Mouse (Mus musculus) adrenal gland, adult 18-20 months (tissue): ENCODE measurements around the gene Trem3. TPM values are rescaled to one million over a fixed set of nuclear protein-coding genes. Genes with fewer than 3 reads are reported as not detected.
A peak's percentile ranks its signal among the peaks of the same experiment; 100 is the strongest.

Experiments
- DNase-seq, 2 experiments: peaks; one replicate each; pipeline ENCODE4 v3.0.0; 2021 to 2022; ENCODE audit warnings: low spot score in 2 of 2
- total RNA-seq, 2 experiments: library from RNA; stranded (reverse); gene quantifications; 1 replicate in 1 of 2; 2 replicates in 1 of 2; pipeline ENCODE4 v1.2.3; 2021

Trem3 gene
- total RNA-seq, 2 experiments from 2014 or later = 0.93 TPM; not detected in 1

DNA sequence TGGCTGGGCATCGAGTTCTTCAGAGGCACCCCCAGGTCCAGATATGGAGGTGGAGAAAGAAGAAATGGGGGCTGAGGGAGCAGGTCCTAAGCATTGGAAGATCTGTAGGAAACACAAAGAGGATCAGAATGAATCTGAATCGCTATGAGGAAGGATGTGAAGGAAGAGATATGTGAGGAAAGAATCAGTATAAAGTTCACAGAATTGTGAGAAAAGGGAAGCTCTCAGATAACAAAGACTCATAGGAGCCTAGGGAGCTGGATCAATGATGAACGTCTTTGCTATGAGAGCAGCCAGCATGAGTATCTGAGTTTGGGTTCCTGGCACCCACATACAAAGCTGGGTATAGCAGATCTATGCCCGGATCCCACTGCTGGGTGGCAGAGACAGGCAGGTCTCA is 22.3 kb downstream of the Trem3 start:
- no peak for DNase-seq

DNA sequence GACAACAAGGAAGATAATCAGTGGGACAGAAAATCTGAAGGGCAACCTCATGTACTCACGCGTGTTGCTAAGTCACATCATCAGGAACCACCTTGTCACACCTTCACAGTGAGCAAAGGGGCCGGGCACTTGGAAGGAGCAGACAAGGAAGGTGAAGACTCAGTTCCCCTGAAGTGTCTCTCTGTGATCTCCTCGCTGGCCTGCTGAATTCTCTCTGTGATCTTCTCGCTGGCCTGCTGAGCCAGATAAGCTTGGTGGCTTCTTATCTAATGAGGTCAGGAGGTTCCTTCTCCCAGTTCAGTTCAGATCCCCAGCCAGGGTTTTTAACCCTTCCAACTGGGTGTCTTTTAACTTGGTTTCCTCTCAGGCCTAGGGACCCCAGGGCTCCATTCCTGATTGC is 24.6 kb downstream of the Trem3 start:
- DNase-seq = no peak

DNA sequence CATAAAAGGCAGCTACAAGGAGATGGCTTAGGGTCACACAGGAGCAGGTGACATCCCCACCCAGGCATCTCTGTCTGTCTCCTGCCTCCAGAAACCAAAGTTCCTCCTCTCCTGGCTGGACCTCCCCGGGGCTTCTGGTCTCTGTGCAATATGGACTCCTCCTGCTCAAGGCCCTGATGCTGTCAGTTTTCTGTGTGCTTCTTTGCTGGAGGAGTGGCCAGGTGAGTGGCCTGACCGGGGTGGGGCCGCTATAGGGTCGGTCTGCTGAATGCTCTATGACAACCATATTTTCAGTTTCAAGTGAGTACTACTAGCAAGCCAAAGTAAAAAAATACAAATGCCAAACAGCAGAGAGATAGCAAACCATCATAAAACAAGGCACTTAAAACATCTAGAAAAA is 25.0 kb downstream of the Trem3 start:
- DNase-seq = no peak

DNA sequence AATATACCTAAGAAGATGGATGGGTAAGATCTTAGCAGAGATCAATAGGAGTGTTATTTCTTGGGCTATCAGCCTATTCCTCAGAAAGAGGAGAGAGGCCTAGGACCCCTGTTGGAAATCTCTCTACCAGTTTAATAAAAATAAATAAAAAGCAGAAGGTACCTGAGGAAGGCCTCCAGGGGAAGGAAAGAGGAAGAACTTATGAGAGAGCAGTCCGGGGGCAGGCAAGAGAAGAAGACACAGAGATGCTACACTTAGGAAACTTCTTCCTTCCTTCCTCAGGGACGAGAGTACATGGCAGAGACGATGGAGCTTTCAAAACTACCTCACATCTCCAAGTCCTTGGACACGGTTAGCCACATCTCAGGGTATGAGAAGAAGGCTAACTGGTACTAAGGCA is 26.5 kb downstream of the Trem3 start:
- no peak for DNase-seq

DNA sequence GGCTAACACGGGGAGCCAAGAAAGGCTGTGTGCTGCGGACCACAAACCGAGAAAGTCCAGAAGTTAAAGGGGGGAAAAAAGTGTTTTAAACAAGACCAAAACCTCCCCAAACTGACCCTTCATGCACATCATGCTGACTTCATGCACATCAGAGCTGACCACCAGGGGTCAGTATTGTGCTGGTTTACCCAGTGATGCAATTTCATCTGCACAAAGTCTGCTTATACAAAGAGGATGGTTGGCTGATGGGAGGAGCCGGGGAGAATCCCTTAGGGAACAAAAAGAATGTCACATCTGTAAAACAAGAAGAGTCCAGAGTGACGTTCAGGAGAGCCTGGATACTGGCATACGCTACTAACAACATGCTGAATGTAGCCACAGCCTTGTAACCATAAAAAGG is 27.3 kb downstream of the Trem3 start:
- peak; percentile 71 for DNase-seq

DNA sequence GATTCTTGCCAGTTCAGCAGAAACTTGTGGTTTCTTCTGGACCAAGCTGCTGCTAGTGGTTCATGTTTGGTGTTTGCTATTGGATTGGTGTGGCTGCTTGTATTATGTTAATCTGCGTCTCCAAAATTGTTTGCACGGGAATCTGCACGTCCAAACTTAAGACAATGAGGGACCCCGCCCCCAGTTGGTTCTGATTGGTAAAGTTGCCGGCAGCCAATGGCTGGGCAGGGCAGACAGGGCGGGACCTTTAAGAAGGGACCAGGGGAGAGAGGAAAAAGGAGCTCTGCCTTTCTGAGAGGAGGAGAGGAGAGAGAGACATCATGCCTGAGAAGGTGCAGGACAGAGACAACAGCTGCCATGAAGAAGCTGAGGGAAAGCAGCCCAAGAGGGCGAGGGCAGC is 28.2 kb downstream of the Trem3 start:
- no peak for DNase-seq

DNA sequence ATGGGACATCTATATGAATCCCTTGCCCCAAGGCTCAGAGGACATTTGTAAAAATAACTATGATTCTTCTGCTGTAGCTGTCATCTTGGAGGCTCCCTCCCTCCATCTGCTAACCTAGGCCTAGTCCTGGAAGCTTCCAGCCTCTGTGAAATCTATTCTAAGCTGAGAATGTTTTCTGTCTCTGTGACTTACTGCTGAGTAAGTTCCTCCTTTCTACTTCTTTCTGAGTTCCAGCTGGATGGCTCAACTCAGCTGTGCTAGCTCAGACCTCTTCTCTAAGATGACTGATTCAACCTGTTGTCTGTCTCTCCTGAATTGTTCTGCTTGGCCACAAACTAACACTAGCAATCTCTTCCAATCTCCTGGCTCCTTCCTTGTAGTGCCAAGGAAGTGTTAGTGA is 30.8 kb downstream of the Trem3 start:
- no peak for DNase-seq

DNA sequence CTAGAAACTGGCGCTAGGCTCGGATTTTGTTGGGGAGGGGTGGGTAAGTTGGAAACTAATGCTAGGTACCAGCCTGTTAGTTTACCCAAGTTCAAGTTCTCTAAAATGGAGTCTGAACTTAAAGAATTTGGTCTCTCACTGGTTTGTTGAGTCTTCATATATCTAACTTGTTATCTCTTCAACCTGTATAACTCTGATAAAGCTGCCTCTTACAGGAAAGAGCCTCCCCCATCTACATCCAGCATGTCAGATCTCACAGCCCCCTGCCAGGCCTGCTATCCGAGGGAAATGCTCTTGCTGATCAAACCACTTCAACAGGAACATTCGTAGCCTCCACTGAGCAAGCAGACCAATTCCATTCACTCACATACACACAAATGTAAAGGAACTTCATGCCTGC is 31.4 kb downstream of the Trem3 start:
- no peak for DNase-seq

DNA sequence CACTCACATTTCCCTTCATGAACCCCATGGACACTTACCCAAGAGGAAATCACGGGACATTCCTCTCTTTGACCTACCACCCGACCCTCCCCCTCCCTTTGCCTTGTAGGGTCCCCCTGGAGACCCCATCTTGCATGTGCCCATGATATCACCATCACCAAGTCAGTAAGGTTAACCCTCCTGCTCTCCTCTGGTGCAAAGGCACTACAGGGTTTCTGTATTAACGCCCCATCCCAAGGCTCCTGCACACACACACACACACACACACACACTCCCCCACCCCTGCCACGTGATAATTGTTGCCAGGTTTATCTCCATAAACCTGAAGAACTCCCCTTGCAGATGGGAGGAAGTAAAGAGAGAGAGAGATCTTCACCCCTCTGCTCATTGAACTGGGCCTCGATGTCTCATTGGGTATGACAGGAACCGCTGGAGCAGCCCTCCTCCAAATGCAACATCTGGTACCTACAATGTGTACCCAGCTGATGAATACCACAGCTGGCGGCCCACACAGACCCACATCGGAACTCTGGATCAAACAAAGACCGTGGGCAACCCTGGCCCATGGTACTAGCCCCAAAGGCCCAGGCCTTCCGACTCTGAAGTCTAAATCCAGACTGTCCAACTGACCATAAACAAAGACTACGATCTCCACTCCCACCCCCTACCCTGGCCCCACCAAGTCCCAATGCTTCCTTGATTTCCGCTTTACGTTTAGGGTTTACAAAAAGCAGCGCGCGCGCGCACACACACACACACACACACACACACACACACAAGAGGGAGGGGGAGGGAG is 33.6 kb downstream of the Trem3 start:
- no peak for DNase-seq

DNA sequence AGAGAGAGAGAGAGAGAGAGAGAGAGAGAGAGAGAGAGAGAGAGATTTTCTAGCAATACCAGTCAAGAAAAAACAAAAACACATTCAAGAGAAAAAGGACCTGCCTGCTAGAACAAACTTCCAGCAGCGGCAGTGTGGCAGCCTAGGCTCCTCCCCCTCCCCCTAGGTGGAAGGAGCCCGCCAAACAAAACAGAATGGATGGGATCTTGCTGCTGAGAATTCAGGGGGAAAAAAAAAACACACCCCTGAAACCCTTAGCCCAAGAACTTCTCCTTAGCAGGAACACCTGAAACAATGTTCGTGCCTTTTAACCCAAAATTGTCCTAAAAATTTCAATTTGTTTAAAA is 34.1 kb downstream of the Trem3 start:
- no peak for DNase-seq

DNA sequence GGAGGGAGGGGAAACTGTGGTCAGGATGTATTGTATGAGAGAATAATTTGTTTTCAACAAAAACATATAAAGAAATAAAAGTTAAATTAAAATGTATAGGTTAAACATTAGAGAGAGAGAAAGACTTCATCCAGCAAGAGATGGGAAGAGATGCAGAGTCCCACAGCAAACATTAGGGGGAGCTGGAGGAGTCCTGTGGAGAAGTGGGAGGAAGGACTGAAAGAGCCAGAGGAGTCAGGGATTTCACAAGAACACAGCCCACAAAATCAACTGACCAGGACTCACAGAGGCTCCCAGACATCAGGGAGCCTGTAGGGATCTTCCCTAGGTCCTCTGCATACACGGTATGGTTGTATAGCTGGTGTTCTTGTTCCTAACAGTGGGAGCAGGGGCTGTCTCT is 39.2 kb downstream of the Trem3 start:
- no peak for DNase-seq

DNA sequence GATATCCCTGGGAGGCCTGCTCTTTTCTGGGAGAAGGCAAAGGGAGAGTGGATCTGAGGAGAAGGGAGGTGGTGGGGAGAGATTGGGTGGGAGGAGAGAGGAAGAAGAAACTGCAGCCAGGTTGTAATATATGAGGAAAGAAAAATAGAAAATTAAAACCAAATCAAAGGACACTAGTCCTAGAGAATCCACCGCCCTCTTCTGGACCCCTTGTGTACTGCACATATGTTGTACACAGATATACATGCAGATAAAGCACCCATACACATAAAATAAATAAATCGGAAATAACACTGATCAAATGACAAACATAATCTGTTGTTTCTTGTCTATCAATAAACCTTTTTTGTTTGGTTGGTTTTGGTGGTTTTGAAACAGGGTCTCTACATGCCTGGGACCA is 39.7 kb downstream of the Trem3 start:
- no peak for DNase-seq

DNA sequence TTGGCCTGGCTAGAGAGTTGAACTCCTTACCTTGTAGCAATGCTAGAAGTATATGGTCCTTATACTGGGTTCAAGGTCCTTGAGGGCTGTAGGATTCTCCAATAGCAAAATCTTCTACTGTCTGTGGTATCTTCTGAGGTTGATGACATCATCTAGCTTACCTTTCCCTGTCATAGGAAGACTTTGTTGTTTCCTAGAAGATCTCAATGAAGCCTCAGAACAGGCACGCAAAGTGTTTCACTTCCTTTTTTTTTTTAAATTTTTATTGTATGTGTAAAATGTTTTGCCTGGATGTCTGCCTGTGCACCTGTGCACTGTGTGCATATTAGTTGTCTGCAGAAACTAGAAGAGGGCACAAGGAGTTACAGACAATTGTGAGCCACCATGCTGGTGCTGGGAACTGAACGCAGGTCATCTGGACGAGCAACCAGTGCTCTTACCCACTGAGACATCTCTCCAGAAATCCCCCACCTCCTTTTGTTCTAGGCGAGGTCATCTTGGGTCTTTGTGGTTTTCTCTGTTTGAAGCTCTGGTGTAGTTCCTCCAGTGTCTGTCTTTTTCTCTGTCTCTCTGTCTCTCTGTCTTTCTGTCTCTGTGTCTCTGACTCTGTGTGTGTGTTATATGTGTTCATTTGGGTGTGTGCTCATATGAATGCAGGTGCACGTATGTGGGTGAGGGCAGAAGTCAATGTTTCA is 46.1 kb downstream of the Trem3 start:
- no peak for DNase-seq

DNA sequence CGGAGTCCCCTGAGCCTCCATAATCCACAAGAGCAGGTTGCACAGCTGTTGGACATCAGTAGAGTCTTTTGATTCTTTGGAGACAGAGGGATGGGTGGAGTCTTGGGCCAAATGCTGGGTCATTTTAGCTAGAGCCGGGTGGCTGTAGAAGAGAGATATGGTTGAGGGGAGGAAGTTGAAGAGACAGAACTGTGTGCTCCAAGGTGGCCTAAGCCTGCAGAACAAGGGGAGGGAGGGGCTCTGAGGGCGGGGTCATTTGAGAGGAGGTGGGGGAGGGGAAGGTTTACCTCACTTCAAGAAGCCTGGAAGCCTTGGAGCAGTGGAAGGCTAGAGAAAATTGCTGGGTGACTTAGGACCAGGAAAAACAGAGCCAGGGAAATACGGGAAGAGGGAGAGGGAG is 51.6 kb downstream of the Trem3 start, which contains the start of gene Treml2:
TSS of gene Treml2 (plus strand) at position 296 of the 400 bp plus-strand sequence.
- DNase-seq = no peak

DNA sequence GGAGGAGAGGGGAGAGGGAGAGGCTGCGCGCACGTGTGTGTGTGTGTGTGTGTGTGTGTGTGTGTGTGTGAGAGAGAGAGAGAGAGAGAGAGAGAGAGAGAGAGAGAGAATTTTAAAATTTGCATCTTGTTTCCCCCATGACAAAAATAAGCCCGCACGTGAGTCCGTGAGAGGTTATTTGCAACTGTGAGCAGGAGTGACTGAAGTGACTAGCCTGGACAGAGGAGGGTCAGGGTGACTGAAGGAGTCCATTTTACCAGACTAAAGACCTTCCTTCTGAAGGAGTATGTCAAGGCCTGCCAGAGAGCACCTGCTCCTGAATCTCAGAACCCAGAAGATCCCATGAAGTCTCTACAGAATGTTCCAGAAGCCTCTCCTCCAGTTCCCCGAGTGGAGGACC is 52.2 kb downstream of the Trem3 start:
- DNase-seq = no peak

DNA sequence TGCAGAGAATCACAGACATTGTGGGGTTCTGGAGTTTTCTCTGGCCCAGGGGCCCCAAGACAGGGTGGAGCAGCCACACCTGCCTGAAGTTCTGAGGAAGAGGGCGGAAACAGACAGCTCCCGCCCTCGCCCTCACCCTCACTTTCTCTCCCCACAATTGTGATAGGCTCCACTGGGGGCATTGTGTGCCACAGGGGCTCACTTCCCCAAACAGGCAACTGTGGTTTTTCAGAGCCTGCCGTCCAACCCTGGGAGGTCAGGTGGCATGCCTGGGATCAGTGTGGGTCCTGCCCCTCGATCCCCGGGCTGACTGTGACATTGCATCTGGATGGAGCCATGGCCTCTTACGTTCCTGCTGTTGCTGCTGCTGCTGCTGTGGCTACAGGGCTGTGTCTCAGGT is 52.6 kb downstream of the Trem3 start:
- no peak for DNase-seq

DNA sequence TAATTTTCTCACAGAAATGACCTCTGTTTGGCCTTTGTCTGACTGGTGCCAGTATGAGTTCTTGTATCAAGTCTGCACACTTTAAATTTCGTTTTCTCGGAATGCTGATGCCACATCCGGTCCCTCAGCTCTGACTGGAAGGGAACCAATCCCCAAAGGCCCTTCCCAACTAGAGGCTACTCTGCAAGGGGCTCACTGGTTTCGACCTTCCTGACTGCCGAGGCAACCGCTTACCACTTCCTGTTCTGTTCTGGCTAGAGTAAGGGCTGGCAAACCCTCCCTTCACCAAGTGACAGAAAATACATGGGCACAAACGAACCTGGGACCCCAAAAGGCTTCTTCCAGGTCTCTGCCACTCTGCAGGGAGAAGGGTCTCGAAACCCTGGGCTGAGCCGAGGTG is 53.3 kb downstream of the Trem3 start:
- DNase-seq = no peak

DNA sequence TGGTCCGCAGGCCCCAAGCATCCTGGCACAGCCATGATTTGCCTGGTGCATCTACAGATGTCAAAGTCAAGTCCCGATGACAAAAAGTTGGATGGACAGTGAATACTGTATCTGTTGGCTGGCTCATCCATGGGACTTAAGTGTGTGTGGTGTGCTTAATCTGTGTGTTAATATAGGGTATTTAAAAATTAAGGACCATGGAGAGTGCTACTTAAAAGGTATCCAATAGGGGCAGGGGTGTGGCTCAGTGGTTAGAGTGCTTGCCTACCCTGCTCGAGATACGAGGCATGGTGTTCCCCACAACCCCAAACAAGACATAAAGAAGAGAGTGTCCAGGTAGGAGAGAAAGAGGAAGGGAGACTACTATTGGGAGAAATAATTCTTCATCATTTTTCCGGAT is 54.2 kb downstream of the Trem3 start:
- no peak for DNase-seq

Other genes with a start within 250 kb of the Trem3 start
- not detected for gene 1700122O11Rik, start 209.5 kb upstream of the Trem3 start, total RNA-seq
- not detected for gene 1700067P10Rik, start 158.5 kb upstream of the Trem3 start, total RNA-seq
- not detected for gene 9830107B12Rik, start 101.5 kb upstream of the Trem3 start, total RNA-seq
- under 1 TPM in 1 of 2 experiments, not detected in 1; 0.26 TPM for gene A530064D06Rik, start 80.5 kb upstream of the Trem3 start, total RNA-seq
- under 1 TPM in 1 of 2 experiments, not detected in 1; 0.20 TPM for gene Trem1, start 15.0 kb upstream of the Trem3 start, total RNA-seq
- gene Treml4, start 16.5 kb downstream of the Trem3 start, total RNA-seq = 1 to 10 TPM in 1 of 2 experiments, under 1 TPM in 1; 0.46 to 1.6 TPM
- under 1 TPM; 0.46 to 0.48 TPM for gene Treml2, start 51.7 kb downstream of the Trem3 start, total RNA-seq
- under 1 TPM; 0.13 to 0.42 TPM for gene B430306N03Rik, start 68.4 kb downstream of the Trem3 start, total RNA-seq
- gene Trem2, start 98.6 kb downstream of the Trem3 start, total RNA-seq = 10 to 100 TPM in 1 of 2 experiments, 1 to 10 TPM in 1; 5.1 to 15.2 TPM
- under 1 TPM in 1 of 2 experiments, not detected in 1; 0.42 TPM for gene Treml1, start 112.1 kb downstream of the Trem3 start, total RNA-seq
- 10 to 100 TPM; 35.5 to 36.5 TPM for gene Nfya, start 162.1 kb downstream of the Trem3 start, total RNA-seq
- gene Oard1, start 162.2 kb downstream of the Trem3 start, total RNA-seq = 10 to 100 TPM; 17.5 to 19.5 TPM
- gene Apobec2, start 185.2 kb downstream of the Trem3 start, total RNA-seq = 1 to 10 TPM; 1.5 to 2.0 TPM
- not detected for gene Tspo2, start 203.7 kb downstream of the Trem3 start, total RNA-seq
- gene Unc5cl, start 207.1 kb downstream of the Trem3 start, total RNA-seq = under 1 TPM in 1 of 2 experiments, not detected in 1; 0.19 TPM